Mouse (Mus musculus): Measurements from ENCODE around the gene Pla2g16.

- TF ChIP-seq CTCF (IDR thresholded peaks at IDR 0.05; ENCODE audit: control insufficient read depth, insufficient read depth, insufficient replicate concordance, low read depth, low read length): no peak
- no peak for TF ChIP-seq POLR2A (IDR thresholded peaks at IDR 0.05; ENCODE audit: control insufficient read depth, low read depth, low read length)
These were observed 33.5 kb downstream of the Pla2g16 start for GRCm38 (mm10) chr19:7590795-7591194.
